In genomic region chr19:53671432-53671831, GRCm38 (mm10) we compare ENCODE assay signal across 21 mouse cellular contexts. TPM values are rescaled to one million over a fixed set of nuclear protein-coding genes. Genes with fewer than 3 reads are reported as not detected.
DNase-seq lines count a peak whose midpoint lies in the region; ATAC-seq and TF ChIP-seq lines count a peak whose summit lies in the region.
"Had no signal": no experiment of that assay in that cellular context is flagged by ENCODE, and none has a peak within 500 bp of the region (broad histone marks: within the 10 kb centered on the region; RNA-seq: fewer than 3 reads in every experiment).

No protein-coding gene starts in this region.

- no peak for DNase-seq in heart, adult 9 months (ENCODE audit: low spot score in 2 of 2)
- peak; percentile 38 for DNase-seq in ES-CJ7 (ENCODE audit: low read depth, low spot score)
- DNase-seq in R1 (ENCODE audit: low read depth, low spot score) = peak; percentile 64
- peak; percentile 77 for DNase-seq in heart, postnatal 0 days (ENCODE audit: low spot score)
- DNase-seq in adrenal gland, postnatal 4 days (ENCODE audit: low spot score in 2 of 2) = no peak
- no peak for DNase-seq in lung, adult 18-20 months
- DNase-seq: adrenal gland, adult 2 months; cerebellum, adult 18-20 months; kidney, adult 9 months; kidney, postnatal 14 days; liver; right cerebral cortex, postnatal 4 days; thymus, adult 2 months; thymus, postnatal 4 days had no signal

- no peak for TF ChIP-seq CTCF in heart, postnatal 0 days (IDR thresholded peaks at IDR 0.05; ENCODE audit: low read depth)

- peaks cover 32% of the 10 kb centered on the region for H3K4me1 ChIP-seq in heart, embryonic 11.5 days (ENCODE audit: control insufficient read depth, insufficient read depth, low read length)
- peaks cover 28% of the 10 kb centered on the region for H3K4me1 ChIP-seq in heart, postnatal 0 days (ENCODE audit: control insufficient read depth, insufficient read depth)

- H3K36me3 ChIP-seq in heart, embryonic 11.5 days (ENCODE audit: control insufficient read depth, insufficient read depth, low read length) = no peaks in the 10 kb centered on the region
- no peaks in the 10 kb centered on the region for H3K36me3 ChIP-seq in heart, postnatal 0 days (replicated peaks; ENCODE audit: control insufficient read depth, insufficient read depth, low read length)
- H3K36me3 ChIP-seq: limb, embryonic 10.5 days; liver, embryonic 15.5 days had no signal

- TF ChIP-seq EP300 in heart, postnatal 0 days (IDR thresholded peaks at IDR 0.05; ENCODE audit: low read depth) = no peak

- no peaks in the 10 kb centered on the region for H3K9me3 ChIP-seq in heart, embryonic 11.5 days (replicated peaks; ENCODE audit: control insufficient read depth, low read length)
- H3K9me3 ChIP-seq in heart, postnatal 0 days (replicated peaks; ENCODE audit: control insufficient read depth, low read length) = no peaks in the 10 kb centered on the region
- H3K9me3 ChIP-seq: limb, embryonic 10.5 days; liver, embryonic 15.5 days had no signal

- peak; percentile 32; the same call in 1 of the 2 replicates for ATAC-seq in heart, embryonic 11.5 days (replicated peaks; ENCODE audit: insufficient number of reproducible peaks, low FRiP score, low TSS enrichment)
- peak; percentile 65 for ATAC-seq in heart, postnatal 0 days (ENCODE audit: insufficient read depth, low read depth)
- ATAC-seq: intestine, embryonic 16.5 days had no signal

- peak overlapping the region; percentile 88 for H3K27ac ChIP-seq in heart, embryonic 11.5 days (ENCODE audit: low read depth, low read length)
- peak overlapping the region; percentile 94 for H3K27ac ChIP-seq in heart, postnatal 0 days (ENCODE audit: low read depth)
- H3K27ac ChIP-seq: hindbrain, postnatal 0 days; liver, embryonic 15.5 days; macrophage; stomach, postnatal 0 days had no signal

- H3K4me2 ChIP-seq in heart, embryonic 11.5 days = no peak overlapping the region
- H3K4me2 ChIP-seq in heart, postnatal 0 days (ENCODE audit: low read depth, low read length) = no peak overlapping the region
- H3K4me2 ChIP-seq: liver, embryonic 15.5 days had no signal

- peaks cover 3% of the 10 kb centered on the region; the same call in 1 of the 2 replicates for H3K27me3 ChIP-seq in heart, embryonic 11.5 days (ENCODE audit: control insufficient read depth, insufficient read depth, low read length)
- no peaks in the 10 kb centered on the region; the same call in 1 of the 2 replicates for H3K27me3 ChIP-seq in heart, postnatal 0 days (ENCODE audit: control insufficient read depth, insufficient read depth, low read length)

- peak overlapping the region; percentile 67 for H3K9ac ChIP-seq in heart, embryonic 11.5 days (ENCODE audit: low read depth, low read length)
- no peak overlapping the region for H3K9ac ChIP-seq in heart, postnatal 0 days (replicated peaks; ENCODE audit: low read depth, low read length)
- H3K9ac ChIP-seq: liver, embryonic 15.5 days had no signal

- no peak overlapping the region for H3K4me3 ChIP-seq in heart, embryonic 11.5 days (ENCODE audit: low read depth, low read length)
- no peak overlapping the region for H3K4me3 ChIP-seq in heart, postnatal 0 days (ENCODE audit: low read depth, low read length)
- H3K4me3 ChIP-seq: limb, embryonic 10.5 days; liver, embryonic 15.5 days had no signal

- 43% methylated on average over 3 of the region's 3 CpGs for whole genome bisulfite sequencing in heart, embryonic 11.5 days (ENCODE audit: insufficient replicate concordance)
- WGBS in heart, postnatal 0 days = 31% methylated on average over 3 of the region's 3 CpGs

RNA-seq across cellular contexts. Expression of gene Rbm20, which starts 5.7 kb away (rescaled TPM):
- 25.0 and 36.4 TPM in 2 replicates for polyA plus RNA-seq in heart, embryonic 11.5 days (2014; fragmentation: Nextera tagmentation; extraction: Ambion mirVana)
- total RNA-seq in heart, postnatal 0 days (2014; rRNA removed; ENCODE audit: low replicate concordance) = 328 and 340 TPM in 2 replicates
- 58.5 and 65.2 TPM in 2 replicates for polyA plus RNA-seq in heart, postnatal 0 days (2015; fragmentation: Nextera tagmentation; extraction: Ambion mirVana)
- 1 to 10 TPM; 2.7 to 4.0 TPM for total RNA-seq in adrenal gland, postnatal 4 days (2021)
- polyA plus RNA-seq: macrophage had no signal

Comparison
In these comparisons a context has a peak if more than half of its experiments do, and no peak if none do; other contexts are left out.
1. DNase-seq: peak in ES-CJ7 (single experiment), R1 (single experiment) and heart, postnatal 0 days (single experiment); none in heart, adult 9 months (0 of 2), adrenal gland, postnatal 4 days (0 of 2) and lung, adult 18-20 months (0 of 2).
2. RNA of gene Rbm20, which starts 5.7 kb away (total RNA-seq): 328 to 340 TPM in heart, postnatal 0 days; 2.7 to 4.0 TPM in adrenal gland, postnatal 4 days; every median in the first group is over 10 times any median in the second.